Mouse (Mus musculus) liver, postnatal 0 days (tissue): ENCODE results near the gene Rrp8.

Experiments
- CTCF ChIP-seq: sonication (generic); IDR thresholded peaks from 2 replicates; pipeline ENCODE4 v1.5.1; 2016; ENCODE audit warnings: antibody characterized with exemption, low read depth
- EP300 ChIP-seq: IDR thresholded peaks from 2 replicates; pipeline ENCODE4 v1.6.1; 2016; ENCODE audit warnings: antibody characterized with exemption, low read depth, mild to moderate bottlenecking

DNA sequence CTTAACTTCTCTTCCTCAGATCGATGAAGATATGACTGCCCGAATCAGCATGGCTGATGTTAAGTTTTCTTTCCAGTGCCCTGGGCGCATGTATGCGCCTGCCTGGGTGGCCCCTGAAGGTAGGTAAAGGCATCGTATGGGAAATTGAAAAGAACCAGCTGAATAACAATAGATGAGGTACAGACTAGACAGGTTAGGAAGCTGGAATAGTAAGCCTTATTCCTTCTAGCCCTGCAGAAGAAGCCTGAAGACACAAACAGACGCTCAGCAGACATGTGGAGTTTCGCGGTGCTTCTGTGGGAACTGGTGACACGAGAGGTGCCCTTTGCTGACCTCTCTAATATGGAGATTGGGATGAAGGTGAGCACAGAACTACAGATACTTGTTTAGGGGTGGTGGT is 4.8 kb upstream of the Rrp8 start:
- TF ChIP-seq CTCF (no peak), EP300 (no peak)
